Mouse (Mus musculus): ENCODE results near the gene Reep3.

DNA sequence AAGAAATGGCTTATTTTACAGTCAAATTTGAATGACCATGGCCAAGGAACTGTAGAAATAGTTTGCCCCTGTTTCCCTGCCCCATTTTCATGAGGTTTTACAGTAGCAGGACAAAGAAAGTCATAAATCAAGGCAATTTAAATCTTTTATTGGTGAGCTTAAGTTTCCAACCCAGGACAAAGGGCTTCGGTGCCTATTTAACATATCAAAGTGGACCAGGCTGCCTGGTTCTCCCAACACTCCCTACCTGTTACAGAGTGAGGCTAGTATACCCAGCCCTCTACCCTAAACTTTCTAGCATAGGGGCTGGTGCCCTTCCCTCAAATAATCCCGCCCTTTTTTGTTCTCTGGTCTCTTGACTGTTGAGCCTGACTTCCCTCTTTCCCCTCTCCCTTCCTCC is 127.2 kb downstream of the Reep3 start:
- TF ChIP-seq POLR2A (IDR thresholded peaks at IDR 0.05; ENCODE audit: control insufficient read depth, extremely low read depth, insufficient read depth, low read length, poor library complexity) = no peak
- no peak for TF ChIP-seq CTCF (IDR thresholded peaks at IDR 0.05; ENCODE audit: borderline replicate concordance, control insufficient read depth, extremely low read depth, insufficient read depth, low read length, poor library complexity)
